Mouse (Mus musculus) retina, adult 2 months (tissue): ENCODE results near the gene Il23a.
"Not testable (repeated sequence)": the region's sequence is repeated elsewhere in the genome, so short reads cannot be mapped to it uniquely, and the experiment has no call there.

Source experiments
- DNase-seq: peaks from one replicate; pipeline ENCODE4 v3.0.0-alpha.2; 2012; ENCODE audit warnings: low read depth, low spot score

Gene Il23a

GRCm38 (mm10) chr10:128268371-128268770, 30.2 kb downstream of the Il23a start, which contains the start of gene Apof:
TSS of gene Apof (plus strand) at chr10:128268671.
- DNase-seq: no peak

DNA sequence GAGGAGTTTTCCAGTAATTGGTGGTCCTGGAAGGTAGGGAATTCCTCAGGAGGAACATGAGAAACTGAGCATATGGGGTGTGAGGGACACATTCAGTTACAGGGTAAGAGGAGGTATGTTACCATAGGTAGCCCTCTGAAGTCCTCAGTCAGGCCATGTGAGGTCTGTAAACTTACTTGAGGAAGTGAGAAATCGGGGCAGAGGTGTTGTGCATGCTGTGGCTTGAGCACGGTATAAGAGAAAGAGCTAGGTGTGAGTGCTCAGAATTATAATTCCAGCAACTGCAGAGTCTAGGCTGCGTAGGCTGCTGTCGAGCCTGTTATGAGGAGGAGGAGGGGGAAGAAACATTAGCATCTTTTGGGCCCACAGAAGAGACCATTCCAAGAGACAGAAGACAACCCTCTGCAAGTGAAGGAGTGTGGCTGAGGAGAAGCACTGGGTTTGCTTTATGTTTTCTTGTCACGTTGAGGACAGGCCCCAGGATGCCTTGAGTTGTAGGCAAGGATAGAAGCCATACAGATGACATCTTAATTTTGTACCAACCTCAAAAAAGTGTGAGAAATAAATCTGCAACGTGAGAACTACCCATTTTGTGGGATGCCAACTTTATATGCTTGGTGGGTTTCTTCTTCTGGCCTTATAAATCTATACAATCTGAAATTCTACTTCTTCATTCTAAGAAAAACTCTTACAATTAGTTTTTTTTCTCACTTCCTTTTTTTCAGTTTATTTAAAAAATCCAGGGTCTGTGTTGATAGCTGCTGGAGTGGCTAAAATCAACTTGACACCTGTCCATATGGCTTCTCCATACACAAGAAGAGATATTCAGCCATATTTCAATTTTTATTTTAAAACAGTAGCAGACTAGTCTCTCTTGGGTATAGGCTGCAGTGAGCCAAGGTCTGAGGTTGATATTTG, 34.9 kb downstream of the Il23a start:
- no peak for DNase-seq

- DNase-seq: no peak
These were observed 36.3 kb downstream of the Il23a start for GRCm38 (mm10) chr10:128262300-128262699.

- DNase-seq: not testable (repeated sequence)
These were observed 38.2 kb downstream of the Il23a start for GRCm38 (mm10) chr10:128260376-128260775.

- no peak for DNase-seq
These were observed 38.6 kb downstream of the Il23a start for GRCm38 (mm10) chr10:128259946-128260345.

DNA sequence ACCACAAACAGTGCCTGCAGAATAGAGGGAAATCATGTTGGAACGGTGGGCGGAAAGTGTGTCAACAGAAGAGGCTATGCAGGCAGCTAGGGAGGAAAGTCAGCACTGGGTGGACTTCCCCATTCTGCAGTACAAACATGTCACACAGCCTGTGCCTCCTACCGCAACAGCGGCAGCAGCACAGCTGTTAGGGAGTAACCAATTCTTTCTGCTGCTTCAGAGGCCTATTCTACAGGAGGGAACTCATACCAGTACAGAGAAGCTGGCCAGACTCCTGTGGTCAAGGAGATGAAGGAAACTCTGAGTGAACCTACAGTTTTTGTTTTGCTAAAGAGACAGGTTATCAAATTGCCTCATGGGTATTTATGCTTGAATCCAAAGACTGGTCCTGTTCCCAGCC, 39.6 kb downstream of the Il23a start:
- no peak for DNase-seq

- DNase-seq: no peak
These were observed 42.2 kb downstream of the Il23a start for GRCm38 (mm10) chr10:128256328-128256727.

DNA sequence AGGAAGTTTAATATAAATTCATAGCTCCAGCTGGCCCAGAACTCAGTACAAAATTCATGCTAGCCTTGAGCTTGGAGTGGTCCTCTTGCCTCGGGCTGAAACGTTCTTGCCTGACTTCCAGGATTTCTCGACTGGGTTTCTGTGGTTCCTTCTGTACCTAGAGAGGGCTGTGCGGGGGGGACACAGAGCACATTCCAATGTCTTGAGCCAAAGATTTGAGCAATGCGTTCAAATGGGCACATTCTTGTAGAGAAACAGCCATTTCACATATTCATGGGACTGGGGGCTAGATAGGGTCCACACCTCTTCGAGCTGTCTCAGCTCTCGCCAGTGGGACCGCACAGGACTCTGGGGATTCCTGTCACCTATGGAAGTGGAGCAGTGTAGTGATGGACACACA, 42.6 kb downstream of the Il23a start:
- no peak for DNase-seq

DNA sequence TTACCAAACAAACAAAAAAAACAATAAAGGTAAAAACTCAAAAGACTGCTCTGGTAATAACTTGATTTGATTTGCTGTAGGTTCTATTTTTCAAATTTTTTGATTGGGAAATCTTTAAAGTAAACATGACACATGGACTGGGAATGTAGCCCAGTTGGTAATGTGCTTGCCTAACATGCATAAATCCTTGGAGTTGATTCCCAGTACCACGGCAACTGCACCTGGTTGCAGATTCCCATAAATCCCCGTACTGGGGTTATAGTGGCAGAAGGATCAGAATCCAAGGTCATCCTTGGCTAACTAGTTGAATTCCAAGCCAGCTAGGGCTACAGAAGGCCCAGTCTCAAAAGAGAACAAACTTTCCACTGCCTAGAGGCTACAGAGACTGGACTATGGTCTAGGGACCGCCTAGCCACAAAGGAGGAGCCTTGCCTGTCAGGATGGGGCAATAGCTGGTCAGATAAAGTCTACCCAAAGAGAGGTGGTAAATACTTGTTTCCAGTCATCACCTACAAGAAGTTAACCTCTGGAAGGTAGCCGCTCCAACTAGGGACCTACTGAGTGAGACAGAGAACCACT, 44.8 kb downstream of the Il23a start, which contains the start of gene Apon:
Apon (plus strand) TSS at position 420 of the 579 bp plus-strand sequence.
- DNase-seq: no peak

DNA sequence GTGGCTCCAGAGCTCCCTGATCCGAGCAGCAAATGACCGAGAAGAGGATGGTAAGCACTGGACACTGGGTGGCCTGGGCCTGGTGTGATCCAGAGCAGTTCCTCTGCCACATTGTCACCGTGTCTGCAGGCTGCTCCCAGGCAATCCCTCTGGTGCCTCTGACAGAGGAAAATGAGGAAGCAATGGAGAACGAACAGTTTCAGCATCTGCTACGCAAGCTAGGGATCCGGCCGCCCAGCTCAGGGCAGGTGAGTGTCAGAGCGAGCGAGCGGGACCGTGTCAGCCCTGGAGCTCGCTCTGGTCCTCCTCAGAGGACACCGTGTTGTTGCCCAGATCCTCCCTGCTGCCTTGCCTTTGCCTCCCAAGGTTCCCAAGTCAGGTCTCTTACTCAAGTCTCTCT, 48.0 kb downstream of the Il23a start:
- no peak for DNase-seq

DNA sequence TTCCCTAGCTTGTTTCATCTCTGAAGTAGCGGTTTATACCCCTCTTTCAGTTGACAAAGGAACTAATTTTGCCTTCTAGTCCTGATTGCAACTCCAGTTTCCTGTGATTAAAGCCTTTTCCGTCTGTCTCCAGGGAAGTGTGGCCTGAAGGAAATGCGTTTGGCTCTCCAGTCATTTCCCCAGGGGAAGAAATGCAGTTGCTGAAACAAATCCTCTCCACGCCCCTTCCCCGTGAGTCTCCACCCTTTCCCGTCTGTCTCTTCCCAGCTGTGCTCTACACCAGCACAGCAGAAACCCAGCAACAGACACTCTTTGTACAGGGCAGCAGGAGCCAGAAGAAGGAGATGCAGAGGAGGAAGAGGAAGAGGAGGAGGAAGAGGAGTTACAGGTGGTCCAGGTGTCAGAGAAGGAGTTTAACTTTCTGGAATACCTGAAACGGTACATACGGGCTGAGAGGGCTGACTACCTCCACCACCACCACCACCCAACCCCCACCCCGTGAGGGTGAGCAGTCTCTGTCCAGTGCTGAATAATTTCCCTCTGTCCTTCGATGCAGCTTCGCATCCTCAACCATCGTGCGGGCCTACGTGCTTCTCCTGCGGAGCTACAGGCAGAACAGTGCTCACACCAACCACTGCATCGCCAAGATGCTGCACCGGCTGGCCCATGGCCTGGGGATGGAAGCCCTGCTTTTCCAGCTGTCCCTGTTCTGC, 51.4 kb downstream of the Il23a start:
- DNase-seq: no peak
